ENCODE assay signal across 10 mouse cellular contexts in the genomic region with DNA sequence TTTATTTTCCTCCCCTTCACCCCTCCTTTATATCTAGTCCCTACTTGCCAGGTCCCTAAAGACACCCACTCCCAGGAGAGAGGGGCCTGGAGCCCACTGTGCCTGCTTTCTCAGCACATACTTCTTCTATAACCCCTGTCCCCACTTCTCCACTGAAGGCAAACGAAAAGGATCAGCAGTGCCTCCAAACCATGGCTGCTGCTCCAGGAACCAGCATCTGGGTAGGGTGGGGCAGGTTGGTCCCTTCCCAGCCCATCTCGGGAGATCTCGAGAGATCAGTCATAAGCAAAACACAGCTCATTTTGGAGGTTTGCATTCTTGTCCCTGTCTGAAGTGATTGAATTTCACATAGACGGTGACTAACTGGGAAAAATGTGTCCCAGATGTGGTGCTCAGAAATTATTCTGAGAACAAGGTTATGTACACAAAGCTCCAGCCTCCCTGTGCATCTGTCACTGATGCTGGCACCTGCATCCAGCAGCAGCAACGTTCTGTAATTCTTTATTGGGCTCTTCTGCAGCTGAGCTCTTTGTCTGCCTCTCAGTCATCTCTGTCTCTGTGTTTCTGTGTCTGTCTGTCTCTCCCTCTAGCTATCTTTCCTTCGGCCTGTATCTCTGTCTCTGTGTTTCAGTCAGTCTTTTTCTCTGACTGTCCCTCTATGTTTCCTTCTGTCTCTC. TPM values are rescaled to one million over a fixed set of nuclear protein-coding genes. Genes with fewer than 3 reads are reported as not detected.
DNase-seq lines count a peak whose midpoint lies in the region; ATAC-seq lines count a peak whose summit lies in the region.
"Had no signal": no experiment of that assay in that cellular context is flagged by ENCODE, and none has a peak within 500 bp of the region (broad histone marks: within the 10 kb centered on the region; RNA-seq: fewer than 3 reads in every experiment).

No protein-coding gene starts in this region.

- H3K4me2 ChIP-seq in heart, embryonic 14.5 days (ENCODE audit: low read length) = no peak overlapping the region
- H3K4me2 ChIP-seq in embryonic facial prominence, embryonic 11.5 days (ENCODE audit: low read depth, low read length) = no peak overlapping the region
- no peak overlapping the region for H3K4me2 ChIP-seq in hindbrain, embryonic 13.5 days
- H3K4me2 ChIP-seq: intestine, embryonic 15.5 days; limb, embryonic 15.5 days had no signal

- H3K27me3 ChIP-seq in heart, embryonic 14.5 days (ENCODE audit: control insufficient read depth, insufficient read depth, low read length) = no peaks in the 10 kb centered on the region
- no peaks in the 10 kb centered on the region for H3K27me3 ChIP-seq in embryonic facial prominence, embryonic 11.5 days (ENCODE audit: control insufficient read depth, insufficient read depth, low read length)
- no peaks in the 10 kb centered on the region for H3K27me3 ChIP-seq in hindbrain, embryonic 13.5 days
- H3K27me3 ChIP-seq: intestine, embryonic 15.5 days; limb, embryonic 15.5 days had no signal

- H3K9me3 ChIP-seq in heart, embryonic 14.5 days (ENCODE audit: control insufficient read depth, low read length) = no peaks in the 10 kb centered on the region
- no peaks in the 10 kb centered on the region for H3K9me3 ChIP-seq in embryonic facial prominence, embryonic 11.5 days (replicated peaks; ENCODE audit: control insufficient read depth, low read length)
- H3K9me3 ChIP-seq in hindbrain, embryonic 13.5 days = no peaks in the 10 kb centered on the region
- H3K9me3 ChIP-seq: intestine, embryonic 15.5 days; limb, embryonic 15.5 days had no signal

- no peak for DNase-seq in heart, postnatal 36 days
- DNase-seq in NIH3T3 (ENCODE audit: low read depth) = peak; percentile 6
- DNase-seq in embryonic facial prominence, embryonic 11.5 days (ENCODE audit: low spot score) = peak; percentile 71
- DNase-seq in retina, postnatal 1 day = no peak
- no peak for DNase-seq in spleen, postnatal 10 days (ENCODE audit: low spot score in 2 of 2)
- DNase-seq in lung, postnatal 4 days = no peak

- ATAC-seq in heart, embryonic 14.5 days (ENCODE audit: insufficient number of reproducible peaks, insufficient read depth, low FRiP score, low read depth) = no peak
- ATAC-seq in embryonic facial prominence, embryonic 11.5 days (replicated peaks; ENCODE audit: insufficient number of reproducible peaks, low FRiP score, low TSS enrichment, low read depth) = peak; percentile 40; the same call in 1 of the 2 replicates
- ATAC-seq in hindbrain, embryonic 13.5 days (ENCODE audit: low FRiP score) = peak; percentile 44; the same call in 1 of the 2 replicates
- ATAC-seq: intestine, embryonic 15.5 days had no signal

- no peak overlapping the region for H3K4me3 ChIP-seq in heart, embryonic 14.5 days (ENCODE audit: control insufficient read depth in 1 of 2, insufficient read depth in 1 of 2, low read depth in 1 of 2, low read length in 2 of 2)
- no peak overlapping the region for H3K4me3 ChIP-seq in embryonic facial prominence, embryonic 11.5 days (ENCODE audit: low read depth, low read length)
- no peak overlapping the region for H3K4me3 ChIP-seq in hindbrain, embryonic 13.5 days
- H3K4me3 ChIP-seq: intestine, embryonic 15.5 days; limb, embryonic 15.5 days had no signal

- intact Hi-C loops in heart, postnatal 36 days (cut with DNase I) = no loop called here

- 52% methylated on average over 6 of the region's 6 CpGs for WGBS in heart, embryonic 14.5 days
- 26% methylated on average over 6 of the region's 6 CpGs for WGBS in embryonic facial prominence, embryonic 11.5 days
- WGBS in hindbrain, embryonic 13.5 days = 50% methylated on average over 6 of the region's 6 CpGs

- peaks cover 4 to 13% of the 10 kb centered on the region in 2 experiments; a peak in 3 of 4 replicates for H3K4me1 ChIP-seq in heart, embryonic 14.5 days (ENCODE audit: control insufficient read depth in 2 of 2, insufficient read depth in 2 of 2, low read length in 2 of 2)
- H3K4me1 ChIP-seq in embryonic facial prominence, embryonic 11.5 days (ENCODE audit: control insufficient read depth, insufficient read depth, low read length) = no peaks in the 10 kb centered on the region
- H3K4me1 ChIP-seq in hindbrain, embryonic 13.5 days (replicated peaks) = peaks cover 14% of the 10 kb centered on the region
- H3K4me1 ChIP-seq: intestine, embryonic 15.5 days; limb, embryonic 15.5 days had no signal

- H3K9ac ChIP-seq in heart, embryonic 14.5 days (ENCODE audit: low read length) = 0 out of 2 replicates have a peak overlapping the region, but pooled peaks have one; percentile 21
- no peak overlapping the region for H3K9ac ChIP-seq in embryonic facial prominence, embryonic 11.5 days (replicated peaks; ENCODE audit: low read length)
- peak overlapping the region; percentile 2; the same call in 1 of the 2 replicates for H3K9ac ChIP-seq in hindbrain, embryonic 13.5 days
- H3K9ac ChIP-seq: intestine, embryonic 15.5 days; limb, embryonic 15.5 days had no signal

- H3K27ac ChIP-seq in heart, embryonic 14.5 days (replicated peaks in 1 of 2; ENCODE audit: control insufficient read depth in 1 of 2, insufficient read depth in 1 of 2, low read depth in 2 of 2, low read length in 2 of 2) = peak overlapping the region; percentile 20 to 79; a peak in 2 of 4 replicates
- no peak overlapping the region for H3K27ac ChIP-seq in embryonic facial prominence, embryonic 11.5 days (replicated peaks; ENCODE audit: low read depth, low read length)
- H3K27ac ChIP-seq in hindbrain, embryonic 13.5 days = peak overlapping the region; percentile 44
- H3K27ac ChIP-seq: intestine, embryonic 15.5 days; limb, embryonic 15.5 days had no signal

- no peaks in the 10 kb centered on the region for H3K36me3 ChIP-seq in heart, embryonic 14.5 days (ENCODE audit: control insufficient read depth, insufficient read depth, low read length)
- no peaks in the 10 kb centered on the region for H3K36me3 ChIP-seq in embryonic facial prominence, embryonic 11.5 days (replicated peaks; ENCODE audit: control insufficient read depth, insufficient read depth, low read depth, low read length)
- H3K36me3 ChIP-seq in hindbrain, embryonic 13.5 days = no peaks in the 10 kb centered on the region
- H3K36me3 ChIP-seq: intestine, embryonic 15.5 days; limb, embryonic 15.5 days had no signal

RNA-seq across cellular contexts. Expression of gene Slc9a9, which starts 31.6 kb away (rescaled TPM):
- 3.5 and 4.7 TPM in 2 replicates for polyA plus RNA-seq in heart, embryonic 14.5 days (2014; fragmentation: Nextera tagmentation; extraction: Ambion mirVana)
- total RNA-seq in heart, postnatal 36 days (2021) = 1 to 10 TPM; 2.2 to 2.8 TPM
- polyA plus RNA-seq in embryonic facial prominence, embryonic 11.5 days (2014; fragmentation: Nextera tagmentation; extraction: Ambion mirVana) = 4.4 and 4.7 TPM in 2 replicates
- 5.6 and 6.0 TPM in 2 replicates for polyA plus RNA-seq in hindbrain, embryonic 13.5 days (2015; fragmentation: Nextera tagmentation; extraction: Ambion mirVana)

Comparison
In these comparisons a context has a peak if more than half of its experiments do, and no peak if none do; other contexts are left out.
1. DNase-seq: peak in NIH3T3 (single experiment) and embryonic facial prominence, embryonic 11.5 days (single experiment); none in heart, postnatal 36 days (0 of 2), retina, postnatal 1 day (single experiment), spleen, postnatal 10 days (0 of 2) and lung, postnatal 4 days (0 of 2).